Mouse (Mus musculus): ENCODE measurements around the gene Nr1d1. TPM values are rescaled to one million over a fixed set of nuclear protein-coding genes. Genes with fewer than 3 reads are reported as not detected.

The Nr1d1 gene
- polyA plus RNA-seq, 1 experiment, result 4.1 TPM

GRCm38 (mm10) chr11:98756711-98757110 is 18.4 kb downstream of the Nr1d1 start:
- TF ChIP-seq POLR2A (IDR thresholded peaks at IDR 0.05; ENCODE audit: borderline replicate concordance, extremely low read depth, insufficient read depth, insufficient read length, poor library complexity, severe bottlenecking) (no peak), CTCF (IDR thresholded peaks at IDR 0.05; ENCODE audit: borderline replicate concordance, extremely low read depth, insufficient read depth, insufficient read length) (no peak)
- DNase-seq (ENCODE audit: low read depth), result no peak

- TF ChIP-seq POLR2A (IDR thresholded peaks at IDR 0.05; ENCODE audit: borderline replicate concordance, extremely low read depth, insufficient read depth, insufficient read length, poor library complexity, severe bottlenecking) (no peak), CTCF (IDR thresholded peaks at IDR 0.05; ENCODE audit: borderline replicate concordance, extremely low read depth, insufficient read depth, insufficient read length) (no peak)
- DNase-seq (ENCODE audit: low read depth), result no peak
Observed at GRCm38 (mm10) chr11:98755726-98756380, 19.3 kb downstream of the Nr1d1 start.

- peak; percentile 84 for DNase-seq (ENCODE audit: low read depth)
- TF ChIP-seq CTCF (IDR thresholded peaks at IDR 0.05; ENCODE audit: borderline replicate concordance, extremely low read depth, insufficient read depth, insufficient read length) (peak; percentile 98), POLR2A (IDR thresholded peaks at IDR 0.05; ENCODE audit: borderline replicate concordance, extremely low read depth, insufficient read depth, insufficient read length, poor library complexity, severe bottlenecking) (no peak)
Observed at GRCm38 (mm10) chr11:98754621-98755181, 20.4 kb downstream of the Nr1d1 start.

- TF ChIP-seq POLR2A (IDR thresholded peaks at IDR 0.05; ENCODE audit: borderline replicate concordance, extremely low read depth, insufficient read depth, insufficient read length, poor library complexity, severe bottlenecking) (no peak), CTCF (IDR thresholded peaks at IDR 0.05; ENCODE audit: borderline replicate concordance, extremely low read depth, insufficient read depth, insufficient read length) (no peak)
- DNase-seq (ENCODE audit: low read depth), result no peak
Observed at GRCm38 (mm10) chr11:98754151-98754620, 20.9 kb downstream of the Nr1d1 start.

GRCm38 (mm10) chr11:98753264-98753663 is 21.9 kb downstream of the Nr1d1 start:
- no peak for DNase-seq (ENCODE audit: low read depth)
- TF ChIP-seq POLR2A (IDR thresholded peaks at IDR 0.05; ENCODE audit: borderline replicate concordance, extremely low read depth, insufficient read depth, insufficient read length, poor library complexity, severe bottlenecking), result no peak
- TF ChIP-seq CTCF (IDR thresholded peaks at IDR 0.05; ENCODE audit: borderline replicate concordance, extremely low read depth, insufficient read depth, insufficient read length), result no peak

- TF ChIP-seq POLR2A (IDR thresholded peaks at IDR 0.05; ENCODE audit: borderline replicate concordance, extremely low read depth, insufficient read depth, insufficient read length, poor library complexity, severe bottlenecking) (no peak), CTCF (IDR thresholded peaks at IDR 0.05; ENCODE audit: borderline replicate concordance, extremely low read depth, insufficient read depth, insufficient read length) (no peak)
- no peak for DNase-seq (ENCODE audit: low read depth)
Observed at GRCm38 (mm10) chr11:98752562-98753140, 22.5 kb downstream of the Nr1d1 start.

- no peak for DNase-seq (ENCODE audit: low read depth)
- TF ChIP-seq CTCF (IDR thresholded peaks at IDR 0.05; ENCODE audit: borderline replicate concordance, extremely low read depth, insufficient read depth, insufficient read length), result no peak
- no peak for TF ChIP-seq POLR2A (IDR thresholded peaks at IDR 0.05; ENCODE audit: borderline replicate concordance, extremely low read depth, insufficient read depth, insufficient read length, poor library complexity, severe bottlenecking)
Observed at GRCm38 (mm10) chr11:98751221-98751782, 23.8 kb downstream of the Nr1d1 start.

GRCm38 (mm10) chr11:98750351-98751201 is 24.6 kb downstream of the Nr1d1 start:
- peak; percentile 97 for DNase-seq (ENCODE audit: low read depth)
- TF ChIP-seq POLR2A (IDR thresholded peaks at IDR 0.05; ENCODE audit: borderline replicate concordance, extremely low read depth, insufficient read depth, insufficient read length, poor library complexity, severe bottlenecking) (no peak), CTCF (IDR thresholded peaks at IDR 0.05; ENCODE audit: borderline replicate concordance, extremely low read depth, insufficient read depth, insufficient read length) (no peak)

GRCm38 (mm10) chr11:98749716-98750115 is 25.4 kb downstream of the Nr1d1 start:
- no peak for TF ChIP-seq CTCF (IDR thresholded peaks at IDR 0.05; ENCODE audit: borderline replicate concordance, extremely low read depth, insufficient read depth, insufficient read length)
- no peak for TF ChIP-seq POLR2A (IDR thresholded peaks at IDR 0.05; ENCODE audit: borderline replicate concordance, extremely low read depth, insufficient read depth, insufficient read length, poor library complexity, severe bottlenecking)
- DNase-seq (ENCODE audit: low read depth), result peak; percentile 94

GRCm38 (mm10) chr11:98748506-98749416 is 26.4 kb downstream of the Nr1d1 start:
- TF ChIP-seq CTCF (IDR thresholded peaks at IDR 0.05; ENCODE audit: borderline replicate concordance, extremely low read depth, insufficient read depth, insufficient read length) (no peak), POLR2A (IDR thresholded peaks at IDR 0.05; ENCODE audit: borderline replicate concordance, extremely low read depth, insufficient read depth, insufficient read length, poor library complexity, severe bottlenecking) (no peak)
- peak; percentile 94 for DNase-seq (ENCODE audit: low read depth)
